Mouse (Mus musculus) CD4-positive naive resting alpha-beta T cell, adult 76 days (primary cell): ENCODE measurements around the gene Rabl3. TPM values are rescaled to one million over a fixed set of nuclear protein-coding genes. Genes with fewer than 3 reads are reported as not detected.

Experiments
- total RNA-seq: library from RNA; stranded (reverse); gene quantifications from one replicate; pipeline ENCODE4 v1.2.4, GENCODE M21; 2023

Gene Rabl3
- total RNA-seq, result 17.7 TPM

GRCm38 (mm10) chr16:37539611-37540580, at the start of gene Rabl3, which contains the start of gene Gtf2e1:
TSS of gene Rabl3 (plus strand) at chr16:37539885.
TSS of gene Gtf2e1 (minus strand) at chr16:37539789.

DNA sequence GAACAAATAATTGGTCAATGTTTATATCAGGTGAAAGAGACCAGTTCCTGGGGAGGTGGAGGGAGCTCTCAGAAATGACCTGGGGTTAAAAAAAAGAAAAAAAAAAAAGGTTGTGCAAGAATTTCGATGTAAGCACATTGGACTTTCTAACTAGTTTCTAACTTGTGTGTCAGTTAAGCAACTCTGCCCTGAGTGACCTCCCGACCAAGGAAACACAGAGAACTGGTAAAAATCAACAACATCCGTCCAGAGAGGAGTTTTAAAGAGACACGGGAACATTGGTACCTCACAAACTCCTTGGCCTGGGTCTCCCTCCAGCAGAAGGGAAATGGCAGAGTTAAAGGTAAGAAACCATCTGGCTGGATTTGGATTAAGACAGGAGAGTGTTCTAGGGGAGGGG, 40.3 kb downstream of the Rabl3 start, which contains the start of gene Hgd:
Gene Hgd (plus strand): TSS at position 160 of the 400 bp plus-strand sequence.

Other genes with a start within 250 kb of the Rabl3 start
- gene Stxbp5l, start 154.9 kb upstream of the Rabl3 start, total RNA-seq, result not detected
- gene Gtf2e1, start 96 bp upstream of the Rabl3 start, total RNA-seq, result 10.7 TPM
- not detected for gene Hgd, start 40.3 kb downstream of the Rabl3 start, total RNA-seq
- gene Ndufb4, start 114.6 kb downstream of the Rabl3 start, total RNA-seq, result 32.0 TPM
- 1.5 TPM for gene Fstl1, start 237.0 kb downstream of the Rabl3 start, total RNA-seq